Mouse (Mus musculus): ENCODE data around the gene Olfr1121.
"Not testable (repeated sequence)": the region's sequence is repeated elsewhere in the genome, so short reads cannot be mapped to it uniquely, and the experiment has no call there.

Olfr1121 gene

GRCm38 (mm10) chr2:87369595-87369994, at the start of gene Olfr1121:
Gene Olfr1121, plus strand, starts transcription at chr2:87369895.
- in situ Hi-C loops (cut with MboI; ENCODE audit: low pct_unique_long_range_greater_than_20kb in 1 of 2, low sequenced_read_pairs in 2 of 2, unreplicated experiment in 1 of 2), result no loop called here

- in situ Hi-C loops (cut with MboI; ENCODE audit: low pct_unique_long_range_greater_than_20kb in 1 of 2, low sequenced_read_pairs in 2 of 2, unreplicated experiment in 1 of 2), result no loop called here
These were observed 15.2 kb upstream of the Olfr1121 start, which contains the start of gene Olfr1120 for GRCm38 (mm10) chr2:87354515-87354914. Gene Olfr1120, plus strand, starts transcription at chr2:87354815.

- in situ Hi-C loops (cut with MboI; ENCODE audit: low pct_unique_long_range_greater_than_20kb in 1 of 2, low sequenced_read_pairs in 2 of 2, unreplicated experiment in 1 of 2), result not testable (repeated sequence)
These were observed 9.6 kb upstream of the Olfr1121 start for GRCm38 (mm10) chr2:87360121-87360520.

- in situ Hi-C loops (cut with MboI; ENCODE audit: low pct_unique_long_range_greater_than_20kb in 1 of 2, low sequenced_read_pairs in 2 of 2, unreplicated experiment in 1 of 2), result no loop called here
These were observed 2.0 kb downstream of the Olfr1121 start for GRCm38 (mm10) chr2:87371726-87372125.

- in situ Hi-C loops (cut with MboI; ENCODE audit: low pct_unique_long_range_greater_than_20kb in 1 of 2, low sequenced_read_pairs in 2 of 2, unreplicated experiment in 1 of 2), result no loop called here
These were observed 14.2 kb downstream of the Olfr1121 start for GRCm38 (mm10) chr2:87383935-87384334.

GRCm38 (mm10) chr2:87385549-87385948, 15.9 kb downstream of the Olfr1121 start, which contains the start of gene Olfr1122:
Gene Olfr1122, plus strand, starts transcription at chr2:87385849.
- in situ Hi-C loops (cut with MboI; ENCODE audit: low pct_unique_long_range_greater_than_20kb in 1 of 2, low sequenced_read_pairs in 2 of 2, unreplicated experiment in 1 of 2), result no loop called here

- in situ Hi-C loops (cut with MboI; ENCODE audit: low pct_unique_long_range_greater_than_20kb in 1 of 2, low sequenced_read_pairs in 2 of 2, unreplicated experiment in 1 of 2), result not testable (repeated sequence)
These were observed 23.9 kb downstream of the Olfr1121 start for GRCm38 (mm10) chr2:87393605-87394004.

GRCm38 (mm10) chr2:87394686-87395085, 25.0 kb downstream of the Olfr1121 start:
- in situ Hi-C loops (cut with MboI; ENCODE audit: low pct_unique_long_range_greater_than_20kb in 1 of 2, low sequenced_read_pairs in 2 of 2, unreplicated experiment in 1 of 2), result not testable (repeated sequence)

GRCm38 (mm10) chr2:87416335-87416734, 46.6 kb downstream of the Olfr1121 start, which contains the start of gene Olfr1123:
Gene Olfr1123, plus strand, starts transcription at chr2:87416635.
- in situ Hi-C loops (cut with MboI; ENCODE audit: low pct_unique_long_range_greater_than_20kb in 1 of 2, low sequenced_read_pairs in 2 of 2, unreplicated experiment in 1 of 2), result no loop called here
